Mouse (Mus musculus) thymus, postnatal 0 days (tissue): ENCODE data around the gene Klk1b1. TPM values are rescaled to one million over a fixed set of nuclear protein-coding genes. Genes with fewer than 3 reads are reported as not detected.
"Not testable (repeated sequence)": the region's sequence is repeated elsewhere in the genome, so short reads cannot be mapped to it uniquely, and the experiment has no call there.

Experiments
- DNase-seq: peaks from one replicate; pipeline ENCODE4 v3.0.0-alpha.2; 2015; ENCODE audit warnings: low spot score
- polyA plus RNA-seq: library from polyadenylated mRNA; unstranded; fragments of >200 nt; fragmentation: Nextera tagmentation; extraction: Ambion mirVana; gene quantifications from 2 replicates; pipeline ENCODE4 v1.2.1, GENCODE M21; 2015

The Klk1b1 gene
- polyA plus RNA-seq, 1 experiment from 2014 or later: 0.38 TPM

DNA sequence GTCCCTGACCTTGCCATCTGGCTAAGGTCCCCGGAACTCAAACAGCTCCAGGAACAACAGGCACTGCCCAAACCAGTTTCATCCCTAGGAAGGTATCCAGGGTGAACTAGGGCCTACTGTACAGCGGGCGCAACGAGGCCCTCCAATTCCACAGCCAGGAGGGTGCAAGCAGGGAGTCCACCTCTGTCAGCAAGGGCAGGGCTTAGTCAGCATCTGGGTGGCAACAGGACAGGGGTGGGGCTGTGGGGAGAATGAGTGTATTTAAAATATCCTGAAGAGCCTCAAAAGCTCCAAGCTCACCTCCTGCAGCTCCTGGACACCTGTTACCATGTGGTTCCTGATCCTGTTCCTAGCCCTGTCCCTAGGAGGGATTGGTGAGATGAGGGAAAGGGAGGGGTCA, 29.0 kb downstream of the Klk1b1 start, which contains the start of gene Klk1b11:
Klk1b11 (plus strand) TSS at position 301 of the 400 bp plus-strand sequence.
- not testable (repeated sequence) for DNase-seq

DNA sequence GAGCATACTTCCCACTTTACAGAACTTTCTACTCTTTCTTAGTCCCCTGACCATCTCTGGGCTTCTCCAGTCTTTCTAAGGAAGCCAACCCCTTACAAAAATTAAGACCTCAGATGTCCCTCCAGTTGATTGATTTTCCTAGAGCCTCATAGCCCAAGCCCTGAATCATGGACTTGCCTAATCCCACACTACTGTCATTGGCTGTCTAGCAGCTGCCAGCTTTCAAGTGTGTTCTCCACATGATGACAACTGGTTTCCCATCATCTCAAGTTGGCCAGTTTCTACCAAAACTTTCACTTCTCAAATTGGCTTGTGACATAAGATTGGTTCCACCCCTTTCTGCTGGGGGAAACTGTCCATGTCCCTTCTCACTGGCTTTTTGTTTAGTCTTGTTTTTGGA, 38.3 kb downstream of the Klk1b1 start:
- DNase-seq: no peak

DNA sequence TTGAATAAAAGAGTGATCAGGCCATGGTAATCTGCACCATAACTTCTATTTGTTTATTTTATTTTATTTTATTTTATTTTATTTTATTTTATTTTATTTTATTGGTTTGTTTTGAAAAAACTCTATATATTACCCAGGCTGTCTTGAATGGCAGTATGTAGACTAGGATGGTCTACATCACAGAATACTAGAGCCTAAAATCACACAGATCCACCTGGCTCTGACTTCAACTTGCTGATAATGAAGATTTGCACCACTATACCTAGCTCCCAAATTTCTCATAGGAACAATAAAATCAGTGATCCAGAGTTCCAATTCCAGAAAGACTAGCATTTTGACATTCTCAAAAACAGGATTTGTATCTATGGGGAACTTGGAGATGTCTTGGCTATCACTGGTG, 45.3 kb downstream of the Klk1b1 start, which contains the start of gene Klk1b26:
Klk1b26 (plus strand) TSS at position 301 of the 400 bp plus-strand sequence.
- not testable (repeated sequence) for DNase-seq

DNA sequence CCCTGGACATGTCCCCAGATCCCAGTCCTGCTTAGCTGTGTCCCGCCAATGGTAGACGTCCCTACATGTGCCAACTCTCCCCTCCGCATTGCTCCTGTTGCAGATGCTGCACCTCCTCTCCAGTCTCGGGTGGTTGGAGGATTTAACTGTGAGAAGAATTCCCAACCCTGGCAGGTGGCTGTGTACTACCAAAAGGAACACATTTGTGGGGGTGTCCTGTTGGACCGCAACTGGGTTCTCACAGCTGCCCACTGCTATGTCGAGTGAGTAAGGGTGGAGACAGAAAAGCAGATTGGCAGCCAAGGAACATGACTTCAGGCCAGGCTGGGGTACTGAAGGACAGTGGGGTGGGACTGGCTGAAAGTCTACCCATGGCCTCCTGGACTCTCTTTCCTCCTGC, 48.1 kb downstream of the Klk1b1 start:
- not testable (repeated sequence) for DNase-seq

DNA sequence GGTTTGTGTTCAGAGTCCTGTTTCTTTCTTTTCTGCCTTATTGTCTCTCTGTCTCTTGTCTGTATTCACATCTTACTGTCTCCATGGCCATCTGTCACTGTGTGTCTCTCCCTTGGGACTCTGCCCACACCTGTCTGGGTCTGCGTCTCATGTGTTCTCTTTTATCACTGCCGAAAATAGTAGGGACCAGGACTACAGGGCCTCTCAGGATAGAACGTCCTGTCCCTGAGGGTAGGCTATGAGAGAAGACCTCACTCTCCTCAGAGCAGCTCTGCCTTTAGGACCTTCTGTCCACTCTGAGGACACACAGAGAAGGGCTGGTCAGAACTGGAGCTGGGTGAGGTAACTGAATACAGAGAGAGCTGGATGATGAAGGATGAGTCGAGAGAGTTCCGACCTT, 48.5 kb downstream of the Klk1b1 start:
- DNase-seq: no peak

Other genes with a start within 250 kb of the Klk1b1 start
- not detected in 2 replicates for gene Klk12, start 197.9 kb upstream of the Klk1b1 start, polyA plus RNA-seq
- gene Klk11, start 192.1 kb upstream of the Klk1b1 start, polyA plus RNA-seq: 0.51 and 0.96 TPM in 2 replicates
- 0.55 and 0.63 TPM in 2 replicates for gene Klk10, start 185.7 kb upstream of the Klk1b1 start, polyA plus RNA-seq
- gene Klk9, start 174.9 kb upstream of the Klk1b1 start, polyA plus RNA-seq: 0.19 and 0.30 TPM in 2 replicates
- gene Klk8, start 169.2 kb upstream of the Klk1b1 start, polyA plus RNA-seq: 37.9 and 44.9 TPM in 2 replicates
- gene Klk7, start 155.5 kb upstream of the Klk1b1 start, polyA plus RNA-seq: 1.1 and 1.4 TPM in 2 replicates
- 0.92 and 1.7 TPM in 2 replicates for gene Klk6, start 142.3 kb upstream of the Klk1b1 start, polyA plus RNA-seq
- 0.84 and 0.91 TPM in 2 replicates for gene Klk5, start 124.8 kb upstream of the Klk1b1 start, polyA plus RNA-seq
- gene Klk4, start 85.6 kb upstream of the Klk1b1 start, polyA plus RNA-seq: 0.65 and 1.4 TPM in 2 replicates
- not detected in 2 replicates for gene Klk15, start 33.0 kb upstream of the Klk1b1 start, polyA plus RNA-seq
- gene Klk1b8, start 16.1 kb upstream of the Klk1b1 start, polyA plus RNA-seq: 0.60 and 0.72 TPM in 2 replicates
- gene Klk1b9, start 9.3 kb downstream of the Klk1b1 start, polyA plus RNA-seq: 1.7 and 2.1 TPM in 2 replicates
- 1.0 and 1.1 TPM in 2 replicates for gene Klk1b11, start 29.1 kb downstream of the Klk1b1 start, polyA plus RNA-seq
- gene Klk1b26, start 45.4 kb downstream of the Klk1b1 start, polyA plus RNA-seq: 0.68 and 0.87 TPM in 2 replicates
- gene Klk1b27, start 85.5 kb downstream of the Klk1b1 start, polyA plus RNA-seq: 0.27 and 0.57 TPM in 2 replicates
- 0.53 TPM in 1 of 2 replicates, not detected in the other for gene Klk1b21, start 135.6 kb downstream of the Klk1b1 start, polyA plus RNA-seq
- gene Klk1b22, start 145.9 kb downstream of the Klk1b1 start, polyA plus RNA-seq: 0.80 and 1.1 TPM in 2 replicates
- 0.33 TPM in 2 replicates for gene Klk1b16, start 170.0 kb downstream of the Klk1b1 start, polyA plus RNA-seq
- not detected in 2 replicates for gene Klk1b24, start 221.5 kb downstream of the Klk1b1 start, polyA plus RNA-seq
- 0.31 and 0.63 TPM in 2 replicates for gene Klk1b3, start 231.4 kb downstream of the Klk1b1 start, polyA plus RNA-seq
- 0.33 and 0.50 TPM in 2 replicates for gene Klk1b4, start 240.7 kb downstream of the Klk1b1 start, polyA plus RNA-seq
- gene Klk1b5, start 249.2 kb downstream of the Klk1b1 start, polyA plus RNA-seq: 0.10 TPM in 1 of 2 replicates, not detected in the other